ENCODE assay signal across 8 mouse cellular contexts in the genomic region with DNA sequence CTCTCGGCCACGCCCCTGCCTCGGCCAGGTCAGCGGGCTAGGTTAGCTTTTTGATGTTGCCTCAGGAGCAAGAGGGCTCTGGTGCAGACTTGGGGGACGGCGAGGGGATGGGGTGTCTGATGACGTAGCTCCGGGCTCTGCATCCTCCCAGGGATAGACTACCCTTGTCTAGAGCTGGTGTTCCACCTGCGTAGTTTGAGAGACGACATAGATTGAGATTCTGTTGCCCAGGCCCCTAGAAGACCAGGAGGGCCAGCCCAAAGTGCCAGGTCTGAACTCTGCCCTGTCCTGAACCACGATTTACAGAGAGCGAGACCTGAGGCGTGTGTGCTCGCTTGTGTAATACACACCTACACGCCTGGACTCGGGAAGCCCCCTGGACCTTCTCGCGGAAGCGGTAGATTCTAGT. TPM values are rescaled to one million over a fixed set of nuclear protein-coding genes. Genes with fewer than 3 reads are reported as not detected.
DNase-seq lines count a peak whose midpoint lies in the region; ATAC-seq and TF ChIP-seq lines count a peak whose summit lies in the region.

No protein-coding gene starts in this region.

- peak overlapping the region; percentile 4; the same call in 1 of the 2 replicates for H3K27ac ChIP-seq in left cerebral cortex, adult 2 months
- H3K27ac ChIP-seq in embryonic facial prominence, embryonic 12.5 days, result no peak overlapping the region
- no peak overlapping the region for H3K27ac ChIP-seq in intestine, embryonic 14.5 days (ENCODE audit: low read depth)
- H3K27ac ChIP-seq in neural tube, embryonic 12.5 days, result no peak overlapping the region

- H3K4me2 ChIP-seq in embryonic facial prominence, embryonic 12.5 days (replicated peaks), result peak overlapping the region; percentile 64
- H3K4me2 ChIP-seq in intestine, embryonic 14.5 days (ENCODE audit: low read length), result peak overlapping the region; percentile 62
- peak overlapping the region; percentile 80 for H3K4me2 ChIP-seq in neural tube, embryonic 12.5 days (replicated peaks)

- ATAC-seq in embryonic facial prominence, embryonic 12.5 days (ENCODE audit: insufficient number of reproducible peaks, insufficient read depth, low FRiP score, low TSS enrichment), result peak; percentile 82
- ATAC-seq in intestine, embryonic 14.5 days (replicated peaks; ENCODE audit: low FRiP score, low TSS enrichment, low read depth), result no peak; the same call in none of the 2 replicates
- ATAC-seq in neural tube, embryonic 12.5 days (ENCODE audit: low FRiP score, low read depth), result peak; percentile 65

- peak overlapping the region; percentile 55 for H3K4me3 ChIP-seq in left cerebral cortex, adult 2 months
- peak overlapping the region; percentile 91 for H3K4me3 ChIP-seq in embryonic facial prominence, embryonic 12.5 days
- H3K4me3 ChIP-seq in intestine, embryonic 14.5 days (ENCODE audit: low read depth, low read length), result peak overlapping the region; percentile 77
- peak overlapping the region; percentile 84 for H3K4me3 ChIP-seq in neural tube, embryonic 12.5 days

- no peaks in the 10 kb centered on the region for H3K27me3 ChIP-seq in embryonic facial prominence, embryonic 12.5 days
- H3K27me3 ChIP-seq in intestine, embryonic 14.5 days (replicated peaks; ENCODE audit: control insufficient read depth, insufficient read depth, low read length), result no peaks in the 10 kb centered on the region
- H3K27me3 ChIP-seq in neural tube, embryonic 12.5 days (replicated peaks), result no peaks in the 10 kb centered on the region

- H3K36me3 ChIP-seq in embryonic facial prominence, embryonic 12.5 days, result no peaks in the 10 kb centered on the region
- H3K36me3 ChIP-seq in intestine, embryonic 14.5 days (ENCODE audit: control insufficient read depth, insufficient read depth, low read length), result no peaks in the 10 kb centered on the region
- H3K36me3 ChIP-seq in neural tube, embryonic 12.5 days, result no peaks in the 10 kb centered on the region

- DNase-seq in left cerebral cortex, adult 2 months (ENCODE audit: extremely low spot score in 1 of 2, low spot score in 2 of 2), result no peak
- DNase-seq in left cerebral cortex, adult 11 months (ENCODE audit: low spot score), result no peak
- DNase-seq in intestine, embryonic 14.5 days (ENCODE audit: low spot score), result no peak
- DNase-seq in ovary, postnatal 36 days (ENCODE audit: low spot score), result no peak
- no peak for DNase-seq in frontal cortex, postnatal 10 days (ENCODE audit: low spot score in 2 of 2)
- DNase-seq in right cerebral cortex, adult 18-20 months, result no peak

- no peaks in the 10 kb centered on the region for H3K4me1 ChIP-seq in embryonic facial prominence, embryonic 12.5 days
- H3K4me1 ChIP-seq in intestine, embryonic 14.5 days (replicated peaks; ENCODE audit: control insufficient read depth, insufficient read depth, low read length), result 0 out of 2 replicates have a peak, but pooled peaks cover 4% of the 10 kb centered on the region
- 0 out of 2 replicates have a peak, but pooled peaks cover 3% of the 10 kb centered on the region for H3K4me1 ChIP-seq in neural tube, embryonic 12.5 days

- TF ChIP-seq CTCF in left cerebral cortex, adult 2 months (IDR thresholded peaks at IDR 0.05), result no peak

- WGBS in embryonic facial prominence, embryonic 12.5 days, result 3% methylated on average over 19 of the region's 19 CpGs
- WGBS in intestine, embryonic 14.5 days, result under 1% methylated on average over 19 of the region's 19 CpGs
- WGBS in neural tube, embryonic 12.5 days, result 7% methylated on average over 19 of the region's 19 CpGs

- 0 out of 2 replicates have a peak overlapping the region, but pooled peaks have one; percentile 25 for H3K9ac ChIP-seq in embryonic facial prominence, embryonic 12.5 days
- peak overlapping the region; percentile 22 for H3K9ac ChIP-seq in intestine, embryonic 14.5 days (ENCODE audit: low read length)
- peak overlapping the region; percentile 54 for H3K9ac ChIP-seq in neural tube, embryonic 12.5 days

- intact Hi-C loops in left cerebral cortex, adult 2 months (cut with DNase I), result loop anchor here (1.0 kb wide), 1 partner anchor 59 kb away; no protein-coding TSS in a partner anchor

- H3K9me3 ChIP-seq in embryonic facial prominence, embryonic 12.5 days, result no peaks in the 10 kb centered on the region
- H3K9me3 ChIP-seq in intestine, embryonic 14.5 days (ENCODE audit: control insufficient read depth, low read length), result no peaks in the 10 kb centered on the region
- H3K9me3 ChIP-seq in neural tube, embryonic 12.5 days, result no peaks in the 10 kb centered on the region

RNA-seq across cellular contexts. Expression of gene Zfand6, which starts 0.3 kb away (rescaled TPM):
- 10 to 100 TPM; 66.5 to 67.3 TPM for total RNA-seq in left cerebral cortex, adult 2 months (2021)
- polyA plus RNA-seq in embryonic facial prominence, embryonic 12.5 days (2016; fragmentation: Nextera tagmentation; extraction: Ambion mirVana), result 195 and 198 TPM in 2 replicates
- polyA plus RNA-seq in intestine, embryonic 14.5 days (2014; fragmentation: Nextera tagmentation; extraction: Ambion mirVana), result 159 and 172 TPM in 2 replicates
- polyA plus RNA-seq in neural tube, embryonic 12.5 days (2016; fragmentation: Nextera tagmentation; extraction: Ambion mirVana), result 200 and 224 TPM in 2 replicates
